Mouse (Mus musculus): Measurements from ENCODE around the gene Map3k7. TPM values are rescaled to one million over a fixed set of nuclear protein-coding genes. Genes with fewer than 3 reads are reported as not detected.
"Not testable (repeated sequence)": the region's sequence is repeated elsewhere in the genome, so short reads cannot be mapped to it uniquely, and the experiment has no call there.

Gene Map3k7
- total RNA-seq, 2 experiments from 2014 or later: 43.4 to 45.5 TPM

GRCm38 (mm10) chr4:31975260-31975950, 11.5 kb downstream of the Map3k7 start:
- intact Hi-C loops (cut with DNase I): no loop called here
- DNase-seq (ENCODE audit: low spot score): no peak

- DNase-seq (ENCODE audit: low spot score): no peak
- intact Hi-C loops (cut with DNase I): no loop called here
Observed at GRCm38 (mm10) chr4:31981863-31982262, 18.0 kb downstream of the Map3k7 start.

- intact Hi-C loops (cut with DNase I): no loop called here
Observed at GRCm38 (mm10) chr4:31993386-31993785, 29.5 kb downstream of the Map3k7 start.

GRCm38 (mm10) chr4:31993865-31994264, 30.0 kb downstream of the Map3k7 start:
- no peak for DNase-seq (ENCODE audit: low spot score)
- intact Hi-C loops (cut with DNase I): no loop called here

More at GRCm38 (mm10) chr4:31993386-31993785, 29.5 kb downstream of the Map3k7 start:
- DNase-seq (ENCODE audit: low spot score): no peak

GRCm38 (mm10) chr4:32001498-32001897, 37.6 kb downstream of the Map3k7 start:
- DNase-seq (ENCODE audit: low spot score): no peak
- intact Hi-C loops (cut with DNase I): no loop called here

DNA sequence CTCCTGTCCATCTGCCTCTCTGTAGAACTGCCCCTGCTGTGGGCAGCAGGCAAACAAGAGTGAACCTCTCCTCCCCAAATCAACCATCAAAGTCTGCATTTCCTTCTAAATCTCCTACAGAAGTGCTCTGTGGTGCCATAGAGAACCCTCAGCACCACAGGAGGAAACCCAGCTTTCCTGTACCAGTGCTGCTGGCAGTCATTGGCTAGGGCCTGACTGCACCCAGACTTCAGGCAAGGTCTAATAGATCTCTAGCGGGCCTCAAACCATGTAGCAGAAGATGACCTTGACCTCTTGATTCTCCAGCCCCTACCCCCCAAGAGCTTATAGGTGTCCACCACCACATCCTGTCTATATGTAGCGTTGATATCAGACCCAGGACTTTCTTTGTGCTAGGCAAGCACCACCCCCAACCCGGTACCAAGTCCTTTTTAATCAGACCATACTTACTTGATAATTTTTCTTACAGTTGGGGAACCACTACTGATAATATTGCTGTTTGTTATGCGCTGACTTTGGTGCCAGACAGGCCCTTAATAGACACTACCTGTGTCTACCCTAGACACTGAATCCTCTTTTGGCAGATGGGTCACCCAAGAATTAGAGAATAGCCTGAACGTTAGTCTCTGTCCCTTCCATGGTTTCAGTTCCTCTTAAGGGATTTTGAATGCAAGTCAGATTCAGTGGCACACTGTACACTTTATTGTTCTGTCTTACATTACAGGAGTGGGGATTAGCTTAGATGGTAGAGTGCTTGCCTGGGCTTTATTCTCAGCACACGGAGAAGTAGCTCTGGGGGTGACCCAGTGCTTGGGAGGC, 41.1 kb downstream of the Map3k7 start:
- intact Hi-C loops (cut with DNase I): no loop called here
- no peak for DNase-seq (ENCODE audit: low spot score)

DNA sequence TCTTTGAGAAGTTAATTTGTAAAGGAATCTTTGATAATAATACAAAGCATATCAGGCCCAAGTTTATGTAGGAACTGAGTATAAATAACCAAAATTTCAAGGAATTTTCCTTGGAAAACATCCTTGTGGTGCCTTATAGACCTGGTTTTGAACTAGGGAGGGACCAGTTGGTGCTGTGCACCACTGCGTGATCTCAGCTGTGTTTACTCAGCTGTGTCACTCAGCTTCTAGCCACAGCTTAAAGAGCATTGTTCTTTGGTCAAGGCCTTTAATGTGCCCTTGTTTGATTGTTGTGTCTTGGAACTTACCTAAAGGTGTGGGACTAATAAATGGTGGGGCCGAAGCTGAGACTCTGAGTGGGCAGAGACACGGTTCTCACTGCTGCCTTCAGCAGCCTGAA, 43.3 kb downstream of the Map3k7 start:
- DNase-seq (ENCODE audit: low spot score): no peak
- intact Hi-C loops (cut with DNase I): no loop called here

GRCm38 (mm10) chr4:32008095-32008494, 44.2 kb downstream of the Map3k7 start:
- no peak for DNase-seq (ENCODE audit: low spot score)
- intact Hi-C loops (cut with DNase I): no loop called here

DNA sequence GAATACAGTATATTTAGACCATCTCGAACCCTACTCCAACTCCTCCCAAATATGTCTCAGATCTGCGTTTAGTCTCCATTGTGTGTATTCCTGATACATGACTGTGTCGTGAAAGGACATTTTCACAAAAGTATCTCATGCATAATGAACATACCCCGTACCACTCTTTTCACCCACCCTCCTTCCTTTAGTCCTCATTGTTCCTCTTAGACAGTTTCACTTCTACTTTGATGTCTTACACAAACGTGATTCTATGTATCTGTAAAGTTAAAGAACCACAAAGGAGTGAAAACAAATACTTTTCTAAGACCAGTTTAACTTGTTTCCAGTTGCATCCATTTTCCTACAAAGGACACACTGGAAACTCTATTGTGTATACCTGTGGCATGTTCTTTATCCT, 46.9 kb downstream of the Map3k7 start:
- no peak for DNase-seq (ENCODE audit: low spot score)
- intact Hi-C loops (cut with DNase I): no loop called here

- DNase-seq (ENCODE audit: low spot score): no peak
- intact Hi-C loops (cut with DNase I): no loop called here
Observed at GRCm38 (mm10) chr4:32011218-32011973, 47.5 kb downstream of the Map3k7 start.

- intact Hi-C loops (cut with DNase I): no loop called here
- DNase-seq (ENCODE audit: low spot score): no peak
Observed at GRCm38 (mm10) chr4:32021131-32021530, 57.2 kb downstream of the Map3k7 start.

DNA sequence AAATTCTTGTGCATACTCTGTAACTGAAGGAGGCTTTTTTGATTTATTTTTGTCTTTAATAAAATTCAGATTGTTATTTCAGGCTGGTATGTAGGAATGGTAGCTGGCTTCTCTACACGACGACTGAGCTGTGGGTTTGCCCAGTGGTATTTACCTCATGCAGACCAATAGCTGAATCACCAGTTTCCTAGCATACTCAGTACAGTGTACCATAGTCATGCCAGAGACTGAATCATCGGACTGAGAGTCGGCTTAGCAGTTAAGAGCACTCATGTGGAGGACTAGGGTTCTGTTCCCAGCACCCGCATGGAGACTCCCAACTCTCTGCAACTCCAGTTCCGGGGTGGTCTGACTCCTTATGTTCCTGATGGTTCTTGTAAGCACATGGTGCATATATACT, 58.4 kb downstream of the Map3k7 start:
- no peak for DNase-seq (ENCODE audit: low spot score)
- intact Hi-C loops (cut with DNase I): no loop called here

DNA sequence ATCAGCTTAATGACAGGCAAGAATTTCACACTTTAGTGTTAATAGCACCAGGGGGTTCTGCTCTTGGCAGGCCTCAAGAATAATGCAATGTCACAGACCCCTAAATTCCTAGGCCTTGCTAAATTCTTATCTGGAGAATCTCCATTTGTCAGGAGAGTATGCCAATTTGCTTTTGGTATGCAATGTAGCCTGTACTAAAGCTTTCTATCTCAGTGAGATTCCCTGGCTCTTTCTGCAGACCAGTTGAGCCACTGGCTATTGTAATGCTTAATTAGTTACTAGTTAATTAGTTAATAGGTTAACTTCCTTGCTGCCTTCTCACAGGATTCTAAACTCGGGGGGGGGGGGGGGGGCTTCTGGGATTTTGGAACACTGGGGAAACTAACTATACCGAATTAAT, 60.3 kb downstream of the Map3k7 start:
- intact Hi-C loops (cut with DNase I); DNase-seq (ENCODE audit: low spot score): not testable (repeated sequence)

DNA sequence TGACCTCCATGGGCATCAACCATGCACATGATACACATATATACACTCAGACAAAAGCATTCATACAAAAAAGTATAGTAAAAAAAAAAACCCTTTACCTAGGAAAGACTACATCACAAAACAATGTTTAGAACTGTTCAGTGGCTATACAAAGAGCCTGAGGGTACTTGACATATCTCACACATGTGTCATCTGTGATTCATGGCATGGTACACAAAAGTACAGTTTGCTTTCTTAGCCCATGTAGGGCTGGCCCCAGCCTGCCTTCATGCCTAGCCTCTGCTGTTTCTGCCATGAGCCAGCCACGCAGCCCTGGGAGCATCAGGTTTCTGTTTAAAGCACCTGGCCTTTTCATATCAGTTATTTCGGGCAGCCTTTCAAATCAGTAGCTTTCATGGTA, 61.2 kb downstream of the Map3k7 start:
- intact Hi-C loops (cut with DNase I): no loop called here
- DNase-seq (ENCODE audit: low spot score): no peak

DNA sequence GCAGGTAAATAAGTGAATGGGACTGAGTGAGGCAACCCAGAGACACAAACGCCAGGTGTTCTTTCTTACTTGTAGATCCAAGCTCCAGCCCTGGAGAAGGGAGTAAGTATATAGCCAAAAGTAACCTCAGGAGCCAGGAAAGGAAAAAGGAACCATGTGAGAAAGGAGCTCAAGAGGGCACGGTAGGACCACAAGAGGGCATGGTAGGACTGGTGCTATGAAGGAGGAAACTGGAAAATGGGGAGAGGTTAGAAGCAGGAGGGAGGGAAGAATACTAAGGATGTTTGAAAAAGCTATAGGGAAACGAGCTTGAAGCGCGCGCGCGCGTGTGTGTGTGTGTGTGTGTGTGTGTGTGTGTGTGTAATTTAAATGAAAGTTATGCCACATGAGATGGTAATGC, 63.2 kb downstream of the Map3k7 start:
- intact Hi-C loops (cut with DNase I): no loop called here
- DNase-seq (ENCODE audit: low spot score): no peak

DNA sequence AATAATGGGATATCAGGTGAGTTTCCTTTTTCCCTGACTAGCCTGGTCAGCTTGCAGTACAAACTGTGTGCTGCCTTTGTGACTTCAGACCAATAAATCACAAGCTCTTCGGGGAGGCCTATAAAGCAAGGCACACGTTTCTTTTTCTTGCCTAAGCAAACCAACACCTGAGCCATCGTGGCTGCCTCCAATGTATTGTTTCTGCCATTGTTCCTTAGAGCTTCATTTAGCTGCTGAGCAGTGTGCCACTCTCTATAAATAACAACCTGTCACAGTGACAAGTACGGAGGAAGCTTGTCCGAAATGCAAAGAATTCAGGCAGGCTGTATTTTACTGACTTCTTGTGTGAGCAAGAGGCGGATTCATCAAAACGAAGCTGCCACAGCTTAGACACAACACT, 73.4 kb downstream of the Map3k7 start:
- no peak for DNase-seq (ENCODE audit: low spot score)
- intact Hi-C loops (cut with DNase I): no loop called here

- no peak for DNase-seq (ENCODE audit: low spot score)
- intact Hi-C loops (cut with DNase I): no loop called here
Observed at GRCm38 (mm10) chr4:32041741-32042452, 78.0 kb downstream of the Map3k7 start.

DNA sequence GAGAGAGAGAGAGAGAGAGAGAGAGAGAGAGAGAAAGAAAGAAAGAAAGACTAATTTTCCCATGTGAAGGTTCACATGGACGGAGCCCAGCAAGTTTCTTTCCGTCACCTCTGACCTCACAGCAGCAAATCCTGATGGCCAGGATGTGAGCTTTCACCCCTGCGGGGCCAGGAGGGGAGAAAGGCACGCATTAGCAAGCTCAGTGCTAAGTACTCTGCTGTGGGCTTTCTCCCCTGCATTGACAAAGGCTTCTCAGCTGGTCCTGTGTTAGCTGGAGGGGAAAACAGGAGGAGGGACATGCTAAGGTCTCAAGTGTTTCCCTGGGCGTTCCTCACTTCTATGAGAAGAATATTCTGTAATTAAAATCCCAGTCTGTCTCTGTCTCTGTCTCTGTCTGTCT, 81.3 kb downstream of the Map3k7 start:
- DNase-seq (ENCODE audit: low spot score): no peak
- intact Hi-C loops (cut with DNase I): no loop called here

GRCm38 (mm10) chr4:32049824-32050223, 85.9 kb downstream of the Map3k7 start:
- intact Hi-C loops (cut with DNase I): loop anchor here (10.0 kb wide), 1 partner anchor 315 kb away; no protein-coding TSS in a partner anchor
- no peak for DNase-seq (ENCODE audit: low spot score)

- intact Hi-C loops (cut with DNase I): loop anchor here (10.0 kb wide), 1 partner anchor 312 kb away; no protein-coding TSS in a partner anchor
- no peak for DNase-seq (ENCODE audit: low spot score)
Observed at GRCm38 (mm10) chr4:32053171-32053570, 89.3 kb downstream of the Map3k7 start.

Data from heart, postnatal 25 days (tissue).